Mouse (Mus musculus): Measurements from ENCODE around the gene Usp51. TPM values are rescaled to one million over a fixed set of nuclear protein-coding genes. Genes with fewer than 3 reads are reported as not detected.
A peak's percentile ranks its signal among the peaks of the same experiment; 100 is the strongest.
"Not testable (repeated sequence)": the region's sequence is repeated elsewhere in the genome, so short reads cannot be mapped to it uniquely, and the experiment has no call there.

Gene Usp51
- total and polyA plus RNA-seq, 2 experiments: not detected

DNA sequence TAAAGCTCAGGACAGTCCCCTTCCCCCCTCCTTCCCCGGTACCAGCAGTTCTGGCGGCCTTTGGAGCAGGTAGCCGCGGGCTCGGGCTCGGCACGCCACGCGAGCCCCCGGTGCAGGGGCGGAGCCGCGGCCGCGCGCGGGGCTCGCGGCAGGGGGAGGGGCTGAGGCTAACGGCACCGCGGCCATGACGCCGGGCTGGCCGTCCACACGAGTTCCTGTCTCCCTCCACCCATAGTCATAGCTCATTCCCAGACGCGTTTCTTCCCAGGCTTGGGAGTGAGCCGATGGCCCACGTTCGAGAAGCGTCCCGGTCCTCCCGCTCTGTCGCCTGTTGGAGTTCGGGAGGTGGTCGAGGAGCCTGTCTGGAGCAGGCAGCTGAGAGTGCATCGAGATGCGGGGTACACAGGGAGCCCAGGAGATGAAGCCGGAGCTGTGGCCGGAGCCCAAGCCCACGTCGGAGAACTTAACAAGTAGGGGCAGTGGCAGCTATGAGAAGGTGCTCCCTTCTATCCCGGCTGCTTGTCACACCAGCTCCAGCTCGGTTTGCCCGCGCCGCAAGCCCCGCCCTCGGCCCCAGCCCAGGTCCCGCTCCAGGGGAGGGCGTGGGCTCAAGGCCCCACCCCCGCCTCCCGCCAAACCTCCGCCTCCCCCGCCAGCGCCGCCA lies 884 bp downstream of the Usp51 start:
- peak overlapping the region; percentile 99 for H3K4me3 ChIP-seq (ENCODE audit: insufficient read depth, low read depth, low read length)
- no peaks in the 10 kb centered on the region for H3K79me2 ChIP-seq (ENCODE audit: control insufficient read depth, insufficient read depth, low read length)
- TF ChIP-seq POLR2A (IDR thresholded peaks at IDR 0.05; ENCODE audit: extremely low read depth, insufficient read depth, low read length) (no peak), CTCF (IDR thresholded peaks at IDR 0.05; ENCODE audit: low read depth, low read length) (no peak)
- peak overlapping the region; percentile 37 for H3K27ac ChIP-seq (replicated peaks; ENCODE audit: insufficient read depth, low read depth, low read length)
- 0% methylated on average over 42 of the region's 58 CpGs for WGBS
- H3K9ac ChIP-seq (ENCODE audit: low read depth, low read length): peak overlapping the region; percentile 68
- no peaks in the 10 kb centered on the region for H3K36me3 ChIP-seq (ENCODE audit: control insufficient read depth, insufficient read depth, low read length)
- peak; percentile 18 for DNase-seq (ENCODE audit: extremely low read depth, low read depth, low spot score)
- no peaks in the 10 kb centered on the region for H3K27me3 ChIP-seq (ENCODE audit: control insufficient read depth, insufficient read depth, low read length)
- no peaks in the 10 kb centered on the region for H3K4me1 ChIP-seq (ENCODE audit: control insufficient read depth, insufficient read depth, low read length)

DNA sequence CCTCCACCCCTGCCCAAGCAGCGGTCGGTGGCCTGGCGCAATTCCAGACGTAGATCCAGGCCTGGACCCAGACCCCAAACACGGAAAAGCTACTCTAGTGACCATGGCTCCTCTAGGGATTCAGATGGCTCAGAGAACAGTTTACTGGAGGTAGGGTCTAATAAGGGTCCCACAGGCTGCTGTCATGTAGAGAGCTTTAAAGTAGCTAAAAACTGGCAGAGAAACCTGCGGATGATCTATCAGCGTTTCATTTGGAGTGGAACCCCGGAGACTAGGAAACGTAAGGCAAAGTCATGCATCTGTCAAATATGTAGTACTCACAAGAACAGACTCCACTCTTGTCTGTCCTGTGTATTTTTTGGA lies 1.4 kb downstream of the Usp51 start:
- H3K79me2 ChIP-seq (ENCODE audit: control insufficient read depth, insufficient read depth, low read length): no peaks in the 10 kb centered on the region
- H3K4me3 ChIP-seq (ENCODE audit: insufficient read depth, low read depth, low read length): peak overlapping the region; percentile 99; the same call in 1 of the 2 replicates
- DNase-seq (ENCODE audit: extremely low read depth, low read depth, low spot score): no peak
- H3K4me1 ChIP-seq (ENCODE audit: control insufficient read depth, insufficient read depth, low read length): no peaks in the 10 kb centered on the region
- H3K27me3 ChIP-seq (ENCODE audit: control insufficient read depth, insufficient read depth, low read length): no peaks in the 10 kb centered on the region
- H3K9ac ChIP-seq (ENCODE audit: low read depth, low read length): no peak overlapping the region
- no peaks in the 10 kb centered on the region for H3K36me3 ChIP-seq (ENCODE audit: control insufficient read depth, insufficient read depth, low read length)
- WGBS: 22% methylated on average over 6 of the region's 9 CpGs
- H3K27ac ChIP-seq (replicated peaks; ENCODE audit: insufficient read depth, low read depth, low read length): no peak overlapping the region
- TF ChIP-seq POLR2A (IDR thresholded peaks at IDR 0.05; ENCODE audit: extremely low read depth, insufficient read depth, low read length): no peak
- no peak for TF ChIP-seq CTCF (IDR thresholded peaks at IDR 0.05; ENCODE audit: low read depth, low read length)

- H3K27me3 ChIP-seq (ENCODE audit: control insufficient read depth, insufficient read depth, low read length); H3K4me3 ChIP-seq (ENCODE audit: insufficient read depth, low read depth, low read length); H3K9ac ChIP-seq (ENCODE audit: low read depth, low read length); H3K27ac ChIP-seq (replicated peaks; ENCODE audit: insufficient read depth, low read depth, low read length); H3K36me3 ChIP-seq (ENCODE audit: control insufficient read depth, insufficient read depth, low read length); H3K79me2 ChIP-seq (ENCODE audit: control insufficient read depth, insufficient read depth, low read length); DNase-seq (ENCODE audit: extremely low read depth, low read depth, low spot score); H3K4me1 ChIP-seq (ENCODE audit: control insufficient read depth, insufficient read depth, low read length): not testable (repeated sequence)
- no CpG with 5 or more reads among the region's 3 CpGs for WGBS
These were observed 19.0 kb downstream of the Usp51 start for GRCm38 (mm10) chrX:153025255-153025654.

DNA sequence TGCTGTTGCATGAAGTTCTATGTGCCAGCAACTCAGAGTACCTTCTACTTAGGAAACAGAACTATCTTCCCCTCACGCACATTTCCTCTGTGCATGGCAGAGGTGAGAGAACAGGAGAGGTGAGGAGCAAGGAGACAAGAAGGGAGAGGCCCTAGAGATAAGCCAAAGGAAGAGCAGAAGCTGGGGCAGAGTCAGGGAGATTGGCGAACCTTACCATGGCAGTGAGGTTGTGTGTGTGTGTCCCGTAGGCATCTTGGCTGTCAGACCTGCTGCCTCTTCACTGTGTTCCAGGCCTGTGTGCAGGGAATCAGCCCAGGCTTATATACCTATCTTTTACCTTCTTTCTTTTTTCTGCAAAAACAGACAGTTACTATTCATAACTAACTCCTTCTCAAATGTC lies 19.4 kb downstream of the Usp51 start:
- DNase-seq (ENCODE audit: extremely low read depth, low read depth, low spot score); H3K27me3 ChIP-seq (ENCODE audit: control insufficient read depth, insufficient read depth, low read length); H3K27ac ChIP-seq (replicated peaks; ENCODE audit: insufficient read depth, low read depth, low read length); H3K4me1 ChIP-seq (ENCODE audit: control insufficient read depth, insufficient read depth, low read length); H3K4me3 ChIP-seq (ENCODE audit: insufficient read depth, low read depth, low read length); H3K79me2 ChIP-seq (ENCODE audit: control insufficient read depth, insufficient read depth, low read length); H3K9ac ChIP-seq (ENCODE audit: low read depth, low read length); H3K36me3 ChIP-seq (ENCODE audit: control insufficient read depth, insufficient read depth, low read length): not testable (repeated sequence)
- WGBS: 100% methylated on average over 1 of the region's 3 CpGs

DNA sequence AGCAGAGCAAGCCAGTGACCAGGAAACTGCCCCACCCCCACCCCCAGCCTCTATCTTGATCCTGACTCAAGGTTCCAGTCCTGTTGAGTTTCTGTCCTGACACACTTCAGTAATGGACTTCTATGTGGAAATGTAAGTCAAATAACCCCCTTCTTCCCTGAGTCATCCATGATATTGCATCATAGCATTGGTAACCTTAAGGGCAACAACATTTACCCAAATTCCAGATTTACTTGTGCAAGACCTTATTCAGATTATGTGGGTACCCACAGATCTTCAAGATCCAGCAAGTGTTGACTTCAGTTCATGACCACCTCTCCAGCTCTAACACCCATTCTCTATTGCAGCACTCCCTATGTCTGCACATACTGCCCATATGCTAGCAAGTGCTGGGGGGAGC lies 25.3 kb downstream of the Usp51 start:
- H3K4me1 ChIP-seq (ENCODE audit: control insufficient read depth, insufficient read depth, low read length); H3K79me2 ChIP-seq (ENCODE audit: control insufficient read depth, insufficient read depth, low read length); H3K27me3 ChIP-seq (ENCODE audit: control insufficient read depth, insufficient read depth, low read length); H3K27ac ChIP-seq (replicated peaks; ENCODE audit: insufficient read depth, low read depth, low read length); DNase-seq (ENCODE audit: extremely low read depth, low read depth, low spot score); H3K36me3 ChIP-seq (ENCODE audit: control insufficient read depth, insufficient read depth, low read length); H3K4me3 ChIP-seq (ENCODE audit: insufficient read depth, low read depth, low read length); H3K9ac ChIP-seq (ENCODE audit: low read depth, low read length): not testable (repeated sequence)

- Histone ChIP-seq H3K27ac (replicated peaks; ENCODE audit: insufficient read depth, low read depth, low read length) (no peak within 1 kb of the TSS), H3K4me3 (ENCODE audit: insufficient read depth, low read depth, low read length) (peak within 1 kb of the TSS; percentile 88), H3K27me3 (ENCODE audit: control insufficient read depth, insufficient read depth, low read length) (no peaks in the 10 kb centered on the region), H3K9ac (ENCODE audit: low read depth, low read length) (peak within 1 kb of the TSS; percentile 66), H3K79me2 (ENCODE audit: control insufficient read depth, insufficient read depth, low read length) (no peaks in the 10 kb centered on the region), H3K36me3 (ENCODE audit: control insufficient read depth, insufficient read depth, low read length) (no peaks in the 10 kb centered on the region), H3K4me1 (ENCODE audit: control insufficient read depth, insufficient read depth, low read length) (no peaks in the 10 kb centered on the region)
- TF ChIP-seq POLR2A (IDR thresholded peaks at IDR 0.05; ENCODE audit: extremely low read depth, insufficient read depth, low read length): no peak
- TF ChIP-seq CTCF (IDR thresholded peaks at IDR 0.05; ENCODE audit: low read depth, low read length): no peak
- DNase-seq (ENCODE audit: extremely low read depth, low read depth, low spot score): peak; percentile 67
- WGBS: under 1% methylated on average over 49 of the region's 49 CpGs
These were observed 31.1 kb downstream of the Usp51 start, which contains the start of gene Mageh1 for GRCm38 (mm10) chrX:153037087-153037971. Gene Mageh1 (minus strand): TSS chrX:153037575.

GRCm38 (mm10) chrX:153037972-153038744 lies 31.9 kb downstream of the Usp51 start:
- not testable (repeated sequence) for H3K27ac ChIP-seq (replicated peaks; ENCODE audit: insufficient read depth, low read depth, low read length); H3K27me3 ChIP-seq (ENCODE audit: control insufficient read depth, insufficient read depth, low read length); DNase-seq (ENCODE audit: extremely low read depth, low read depth, low spot score); H3K79me2 ChIP-seq (ENCODE audit: control insufficient read depth, insufficient read depth, low read length); H3K36me3 ChIP-seq (ENCODE audit: control insufficient read depth, insufficient read depth, low read length); H3K9ac ChIP-seq (ENCODE audit: low read depth, low read length); H3K4me1 ChIP-seq (ENCODE audit: control insufficient read depth, insufficient read depth, low read length)
- 22% methylated on average over 8 of the region's 22 CpGs for WGBS
- H3K4me3 ChIP-seq (ENCODE audit: insufficient read depth, low read depth, low read length): peak overlapping the region; percentile 88; the same call in 1 of the 2 replicates

Measured in liver, adult 2 months (tissue).